In genomic region chr4:147425615-147426347, GRCm38 (mm10) we compare ENCODE assay signal across 8 mouse cellular contexts.
DNase-seq lines count a peak whose midpoint lies in the region; ATAC-seq and TF ChIP-seq lines count a peak whose summit lies in the region.
"Not testable (repeated sequence)": the region's sequence is repeated elsewhere in the genome, so short reads cannot be mapped to it uniquely, and the experiment has no call there.

No protein-coding gene starts in this region.

- not testable (repeated sequence) for ATAC-seq in G1E (ENCODE audit: extremely low read depth, insufficient number of reproducible peaks, low FRiP score, poor library complexity, severe bottlenecking); kidney, postnatal 0 days (replicated peaks; ENCODE audit: low FRiP score, low read depth)
- ATAC-seq in hindbrain, embryonic 15.5 days (ENCODE audit: low FRiP score, low read depth) = peak; percentile 49; the same call in 1 of the 2 replicates
- ATAC-seq in liver, embryonic 16.5 days (ENCODE audit: low read depth) = 0 out of 2 replicates have a peak, but pooled peaks have one; percentile 5
- ATAC-seq in midbrain, embryonic 15.5 days (replicated peaks) = peak; percentile 8; the same call in 1 of the 2 replicates

- H3K27ac ChIP-seq in hindbrain, embryonic 15.5 days (replicated peaks); kidney, postnatal 0 days; liver, embryonic 16.5 days (ENCODE audit: low read length); midbrain, embryonic 15.5 days: not testable (repeated sequence)

- TF ChIP-seq CTCF in G1E (IDR thresholded peaks at IDR 0.05; ENCODE audit: low read depth, low read length) = 0 out of 2 replicates have a peak, but pooled peaks have one; percentile 10
- peak; percentile 68 for TF ChIP-seq CTCF in kidney, postnatal 0 days (IDR thresholded peaks at IDR 0.05; ENCODE audit: low read depth)

- H3K36me3 ChIP-seq in G1E (replicated peaks); hindbrain, embryonic 15.5 days; kidney, postnatal 0 days (ENCODE audit: insufficient read depth, low read length); liver, embryonic 16.5 days (ENCODE audit: control insufficient read depth, insufficient read depth); midbrain, embryonic 15.5 days (replicated peaks): not testable (repeated sequence)

- peaks cover 26% of the 10 kb centered on the region for H3K9me3 ChIP-seq in G1E (replicated peaks)
- H3K9me3 ChIP-seq in hindbrain, embryonic 15.5 days = peaks cover 51% of the 10 kb centered on the region
- not testable (repeated sequence) for H3K9me3 ChIP-seq in kidney, postnatal 0 days (replicated peaks; ENCODE audit: low read length); liver, embryonic 16.5 days (replicated peaks; ENCODE audit: control insufficient read depth, low read length)
- peaks cover 56% of the 10 kb centered on the region for H3K9me3 ChIP-seq in midbrain, embryonic 15.5 days

- H3K4me2 ChIP-seq in hindbrain, embryonic 15.5 days; kidney, postnatal 0 days (ENCODE audit: low read length); liver, embryonic 16.5 days (ENCODE audit: low read depth, low read length); midbrain, embryonic 15.5 days: not testable (repeated sequence)

- WGBS in hindbrain, embryonic 15.5 days = 61% methylated on average over 5 of the region's 5 CpGs
- WGBS in kidney, postnatal 0 days = 54% methylated on average over 5 of the region's 5 CpGs
- 33% methylated on average over 5 of the region's 5 CpGs for WGBS in liver, embryonic 16.5 days (ENCODE audit: insufficient replicate concordance)
- WGBS in midbrain, embryonic 15.5 days = 54% methylated on average over 5 of the region's 5 CpGs

- DNase-seq in G1E (ENCODE audit: low spot score) = not testable (repeated sequence)
- DNase-seq in embryo, embryonic 10.5 days (ENCODE audit: low spot score) = peak; percentile 69
- DNase-seq in heart, adult 11 months = peak; percentile 91
- peak; percentile 78 for DNase-seq in kidney, postnatal 0 days (ENCODE audit: low spot score)
- peak; percentile 49 for DNase-seq in yolk sac, embryonic 10.5 days (ENCODE audit: low spot score)

- H3K27me3 ChIP-seq in G1E (ENCODE audit: insufficient read depth, low read length); hindbrain, embryonic 15.5 days; kidney, postnatal 0 days (ENCODE audit: insufficient read depth, low read length); liver, embryonic 16.5 days (ENCODE audit: control insufficient read depth, insufficient read depth, low read depth, low read length); midbrain, embryonic 15.5 days (replicated peaks): not testable (repeated sequence)

- H3K9ac ChIP-seq in hindbrain, embryonic 15.5 days; kidney, postnatal 0 days (ENCODE audit: low read depth, low read length); liver, embryonic 16.5 days (ENCODE audit: low read depth, low read length); midbrain, embryonic 15.5 days: not testable (repeated sequence)

- H3K4me1 ChIP-seq in G1E (ENCODE audit: insufficient read depth, low read depth, low read length); hindbrain, embryonic 15.5 days (replicated peaks); kidney, postnatal 0 days (replicated peaks; ENCODE audit: insufficient read depth, low read length); liver, embryonic 16.5 days (ENCODE audit: control insufficient read depth, low read depth, low read length); midbrain, embryonic 15.5 days: not testable (repeated sequence)

- not testable (repeated sequence) for H3K4me3 ChIP-seq in G1E (ENCODE audit: low read depth, low read length); hindbrain, embryonic 15.5 days; kidney, postnatal 0 days (replicated peaks; ENCODE audit: low read depth, low read length); liver, embryonic 16.5 days (ENCODE audit: low read depth, low read length); midbrain, embryonic 15.5 days
